Comparison of ENCODE assay signal across 16 mouse cellular contexts in the genomic region with DNA sequence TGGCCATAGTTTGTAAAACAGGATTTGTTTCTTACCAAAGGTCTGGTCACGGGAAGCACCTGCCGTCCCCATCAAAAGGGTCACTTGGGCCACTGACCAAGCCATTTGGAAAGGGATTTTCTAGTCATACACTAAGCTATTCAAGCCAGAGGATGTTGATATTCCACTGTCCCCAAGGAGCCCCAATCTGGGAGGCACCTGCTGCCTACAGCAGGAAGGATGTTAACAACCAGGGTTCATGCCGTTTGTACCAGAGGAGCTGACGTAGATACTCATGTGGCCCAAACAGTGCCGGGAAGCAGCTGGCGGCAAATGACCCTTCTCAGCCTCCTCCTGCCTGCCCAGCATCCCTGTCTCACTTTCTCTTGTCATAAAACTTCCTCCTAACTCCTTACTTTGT. TPM values are rescaled to one million over a fixed set of nuclear protein-coding genes. Genes with fewer than 3 reads are reported as not detected.
DNase-seq lines count a peak whose midpoint lies in the region; ATAC-seq and TF ChIP-seq lines count a peak whose summit lies in the region.
"Had no signal": no experiment of that assay in that cellular context is flagged by ENCODE, and none has a peak within 500 bp of the region (broad histone marks: within the 10 kb centered on the region; RNA-seq: fewer than 3 reads in every experiment).

No protein-coding gene starts in this region.

- no peak for TF ChIP-seq CTCF in lung, embryonic 14.5 days (IDR thresholded peaks at IDR 0.05; ENCODE audit: low read depth)

- no peaks in the 10 kb centered on the region for H3K36me3 ChIP-seq in heart, embryonic 10.5 days
- no peaks in the 10 kb centered on the region for H3K36me3 ChIP-seq in lung, embryonic 14.5 days (ENCODE audit: insufficient read depth)
- H3K36me3 ChIP-seq: G1E; midbrain, embryonic 15.5 days had no signal

- ATAC-seq in lung, embryonic 14.5 days (ENCODE audit: insufficient read depth), result no peak
- ATAC-seq: CD4-positive, CD25-positive, alpha-beta regulatory T cell, adult 4 months; hindbrain, embryonic 16.5 days; liver, postnatal 0 days; midbrain, embryonic 15.5 days had no signal

- H3K9ac ChIP-seq in lung, embryonic 14.5 days, result no peak overlapping the region
- H3K9ac ChIP-seq: liver, postnatal 0 days; midbrain, embryonic 15.5 days had no signal

- WGBS in heart, embryonic 10.5 days, result 86% methylated on average over 6 of the region's 6 CpGs
- 74% methylated on average over 6 of the region's 6 CpGs for WGBS in lung, embryonic 14.5 days

- H3K4me3 ChIP-seq in heart, embryonic 10.5 days, result no peak overlapping the region
- no peak overlapping the region for H3K4me3 ChIP-seq in lung, embryonic 14.5 days (ENCODE audit: low read depth, low read length)
- H3K4me3 ChIP-seq: erythroblast, embryonic 14.5 days; midbrain, embryonic 15.5 days had no signal

- peaks cover 6% of the 10 kb centered on the region; the same call in 1 of the 2 replicates for H3K4me1 ChIP-seq in heart, embryonic 10.5 days
- H3K4me1 ChIP-seq in lung, embryonic 14.5 days (ENCODE audit: insufficient read depth), result 0 out of 2 replicates have a peak, but pooled peaks cover 6% of the 10 kb centered on the region

- no peaks in the 10 kb centered on the region for H3K27me3 ChIP-seq in heart, embryonic 10.5 days (ENCODE audit: insufficient read depth, poor library complexity, severe bottlenecking)
- no peaks in the 10 kb centered on the region for H3K27me3 ChIP-seq in lung, embryonic 14.5 days (ENCODE audit: insufficient read depth, low read length)
- H3K27me3 ChIP-seq: midbrain, embryonic 15.5 days had no signal

- no peak overlapping the region for H3K27ac ChIP-seq in heart, embryonic 10.5 days
- no peak overlapping the region for H3K27ac ChIP-seq in lung, embryonic 14.5 days (ENCODE audit: low read depth)
- H3K27ac ChIP-seq: midbrain, embryonic 15.5 days had no signal

- H3K9me3 ChIP-seq in heart, embryonic 10.5 days, result no peaks in the 10 kb centered on the region
- H3K9me3 ChIP-seq in lung, embryonic 14.5 days (ENCODE audit: low read depth, low read length), result no peaks in the 10 kb centered on the region
- H3K9me3 ChIP-seq: G1E; midbrain, embryonic 15.5 days had no signal

- no peak overlapping the region for H3K4me2 ChIP-seq in lung, embryonic 14.5 days
- H3K4me2 ChIP-seq: midbrain, embryonic 15.5 days had no signal

- DNase-seq in adrenal gland, postnatal 14 days, result peak; percentile 22
- DNase-seq in adrenal gland, adult 2 months, result no peak
- DNase-seq in heart, adult 9 months (ENCODE audit: low spot score in 2 of 2), result peak; percentile 46 to 81
- DNase-seq in heart, embryonic 10.5 days (ENCODE audit: low spot score), result no peak
- DNase-seq in lung, embryonic 14.5 days, result peak; percentile 11
- DNase-seq in lung, postnatal 10 days, result no peak
- DNase-seq in kidney, postnatal 14 days, result peak; percentile 52
- no peak for DNase-seq in testis, postnatal 14 days (ENCODE audit: low spot score)
- DNase-seq: cerebellum, adult 9-11 months; liver; liver, postnatal 0 days had no signal

RNA-seq across cellular contexts. Expression of gene Mmaa, which starts 30.8 kb away (rescaled TPM):
- 28.8 and 36.6 TPM in 2 replicates for total RNA-seq in adrenal gland, postnatal 14 days (2021)
- total RNA-seq in adrenal gland, adult 2 months (2021), result 10 to 100 TPM; 31.8 to 42.5 TPM
- polyA plus RNA-seq in adrenal gland, adult 2 months (2012; rRNA removed), result 2.8 and 3.2 TPM in 2 replicates
- 9.5 and 9.9 TPM in 2 replicates for polyA plus RNA-seq in heart, embryonic 10.5 days (2016; fragmentation: Nextera tagmentation; extraction: Ambion mirVana)
- polyA plus RNA-seq in lung, embryonic 14.5 days (2014; fragmentation: Nextera tagmentation; extraction: Ambion mirVana), result 9.5 and 9.9 TPM in 2 replicates

Comparison
In these comparisons a context has a peak if more than half of its experiments do, and no peak if none do; other contexts are left out.
1. DNase-seq: peak in adrenal gland, postnatal 14 days (single experiment), heart, adult 9 months (2 of 2), lung, embryonic 14.5 days (single experiment) and kidney, postnatal 14 days (single experiment); none in adrenal gland, adult 2 months (single experiment), heart, embryonic 10.5 days (single experiment), lung, postnatal 10 days (single experiment) and testis, postnatal 14 days (single experiment).